Mouse (Mus musculus): ENCODE data around the gene Pyroxd2. TPM values are rescaled to one million over a fixed set of nuclear protein-coding genes. Genes with fewer than 3 reads are reported as not detected.
"Not testable (repeated sequence)": the region's sequence is repeated elsewhere in the genome, so short reads cannot be mapped to it uniquely, and the experiment has no call there.

Gene Pyroxd2
- polyA plus RNA-seq (2014; fragmentation: Nextera tagmentation; extraction: Ambion mirVana), result 0.67 and 0.88 TPM in 2 replicates

- Histone ChIP-seq H3K27ac (ENCODE audit: low read depth, low read length) (peak within 1 kb of the TSS; percentile 74), H3K9me3 (ENCODE audit: control insufficient read depth, low read length) (no peaks in the 10 kb centered on the region), H3K9ac (ENCODE audit: low read depth, low read length) (peak within 1 kb of the TSS; percentile 56), H3K4me1 (replicated peaks; ENCODE audit: control insufficient read depth, insufficient read depth, low read length) (peaks cover 10% of the 10 kb centered on the region), H3K27me3 (ENCODE audit: control insufficient read depth, insufficient read depth, low read length) (no peaks in the 10 kb centered on the region), H3K4me2 (replicated peaks; ENCODE audit: low read depth, low read length) (peak within 1 kb of the TSS; percentile 42), H3K4me3 (ENCODE audit: low read depth, low read length) (peak within 1 kb of the TSS; percentile 25), H3K36me3 (ENCODE audit: control insufficient read depth, insufficient read depth, low read length) (no peaks in the 10 kb centered on the region)
- ATAC-seq (ENCODE audit: low FRiP score) (peak; percentile 87), DNase-seq (ENCODE audit: low spot score) (peak; percentile 82)
- WGBS, result 6% methylated on average over 22 of the region's 22 CpGs
These were observed at the start of gene Pyroxd2 for GRCm38 (mm10) chr19:42752363-42752931. Gene Pyroxd2, minus strand, starts transcription at chr19:42752775.

GRCm38 (mm10) chr19:42797866-42798265 lies 45.3 kb upstream of the Pyroxd2 start:
- Histone ChIP-seq H3K9ac (ENCODE audit: low read depth, low read length) (no peak overlapping the region), H3K4me3 (ENCODE audit: low read depth, low read length) (no peak overlapping the region), H3K27ac (ENCODE audit: low read depth, low read length) (no peak overlapping the region), H3K4me2 (replicated peaks; ENCODE audit: low read depth, low read length) (no peak overlapping the region), H3K27me3 (ENCODE audit: control insufficient read depth, insufficient read depth, low read length) (no peaks in the 10 kb centered on the region; the same call in 1 of the 2 replicates), H3K4me1 (replicated peaks; ENCODE audit: control insufficient read depth, insufficient read depth, low read length) (no peaks in the 10 kb centered on the region), H3K9me3 (ENCODE audit: control insufficient read depth, low read length) (no peaks in the 10 kb centered on the region), H3K36me3 (ENCODE audit: control insufficient read depth, insufficient read depth, low read length) (no peaks in the 10 kb centered on the region)
- 62% methylated on average over 2 of the region's 2 CpGs for WGBS
- DNase-seq (ENCODE audit: low spot score) (no peak), ATAC-seq (ENCODE audit: low FRiP score) (no peak)

GRCm38 (mm10) chr19:42795801-42796200 lies 43.2 kb upstream of the Pyroxd2 start:
- DNase-seq (ENCODE audit: low spot score) (peak; percentile 28), ATAC-seq (ENCODE audit: low FRiP score) (no peak)
- Histone ChIP-seq H3K4me3 (ENCODE audit: low read depth, low read length) (no peak overlapping the region), H3K9me3 (ENCODE audit: control insufficient read depth, low read length) (no peaks in the 10 kb centered on the region), H3K27me3 (ENCODE audit: control insufficient read depth, insufficient read depth, low read length) (no peaks in the 10 kb centered on the region; the same call in 1 of the 2 replicates), H3K4me1 (replicated peaks; ENCODE audit: control insufficient read depth, insufficient read depth, low read length) (no peaks in the 10 kb centered on the region), H3K9ac (ENCODE audit: low read depth, low read length) (peak overlapping the region; percentile 35; the same call in 1 of the 2 replicates), H3K36me3 (ENCODE audit: control insufficient read depth, insufficient read depth, low read length) (no peaks in the 10 kb centered on the region), H3K4me2 (replicated peaks; ENCODE audit: low read depth, low read length) (peak overlapping the region; percentile 79), H3K27ac (ENCODE audit: low read depth, low read length) (no peak overlapping the region)
- 32% methylated on average over 9 of the region's 9 CpGs for WGBS

- ATAC-seq (ENCODE audit: low FRiP score), result peak; percentile 80
- peak; percentile 98 for DNase-seq (ENCODE audit: low spot score)
- Histone ChIP-seq H3K27ac (ENCODE audit: low read depth, low read length) (no peak overlapping the region), H3K4me1 (replicated peaks; ENCODE audit: control insufficient read depth, insufficient read depth, low read length) (no peaks in the 10 kb centered on the region), H3K4me3 (ENCODE audit: low read depth, low read length) (peak overlapping the region; percentile 38), H3K9ac (ENCODE audit: low read depth, low read length) (peak overlapping the region; percentile 35), H3K9me3 (ENCODE audit: control insufficient read depth, low read length) (no peaks in the 10 kb centered on the region), H3K27me3 (ENCODE audit: control insufficient read depth, insufficient read depth, low read length) (no peaks in the 10 kb centered on the region; the same call in 1 of the 2 replicates), H3K36me3 (ENCODE audit: control insufficient read depth, insufficient read depth, low read length) (no peaks in the 10 kb centered on the region), H3K4me2 (replicated peaks; ENCODE audit: low read depth, low read length) (peak overlapping the region; percentile 79)
- 2% methylated on average over 31 of the region's 31 CpGs for WGBS
These were observed 42.5 kb upstream of the Pyroxd2 start for GRCm38 (mm10) chr19:42794914-42795613.

- no peak overlapping the region for H3K4me3 ChIP-seq (ENCODE audit: low read depth, low read length)
- no peaks in the 10 kb centered on the region for H3K9me3 ChIP-seq (ENCODE audit: control insufficient read depth, low read length)
- H3K36me3 ChIP-seq (ENCODE audit: control insufficient read depth, insufficient read depth, low read length), result no peaks in the 10 kb centered on the region
- H3K4me2 ChIP-seq (replicated peaks; ENCODE audit: low read depth, low read length), result no peak overlapping the region
- DNase-seq (ENCODE audit: low spot score) (no peak), ATAC-seq (ENCODE audit: low FRiP score) (no peak)
- H3K27me3 ChIP-seq (ENCODE audit: control insufficient read depth, insufficient read depth, low read length), result 0 out of 2 replicates have a peak, but pooled peaks cover 2% of the 10 kb centered on the region
- no peak overlapping the region for H3K9ac ChIP-seq (ENCODE audit: low read depth, low read length)
- no peaks in the 10 kb centered on the region for H3K4me1 ChIP-seq (replicated peaks; ENCODE audit: control insufficient read depth, insufficient read depth, low read length)
- no peak overlapping the region for H3K27ac ChIP-seq (ENCODE audit: low read depth, low read length)
- 51% methylated on average over 5 of the region's 5 CpGs for WGBS
These were observed 35.7 kb upstream of the Pyroxd2 start for GRCm38 (mm10) chr19:42788311-42788710.

GRCm38 (mm10) chr19:42785562-42786220 lies 33.1 kb upstream of the Pyroxd2 start:
- H3K27ac ChIP-seq (ENCODE audit: low read depth, low read length), result no peak overlapping the region
- H3K36me3 ChIP-seq (ENCODE audit: control insufficient read depth, insufficient read depth, low read length), result no peaks in the 10 kb centered on the region
- H3K27me3 ChIP-seq (ENCODE audit: control insufficient read depth, insufficient read depth, low read length), result 0 out of 2 replicates have a peak, but pooled peaks cover 2% of the 10 kb centered on the region
- no peaks in the 10 kb centered on the region for H3K9me3 ChIP-seq (ENCODE audit: control insufficient read depth, low read length)
- no peak overlapping the region for H3K4me2 ChIP-seq (replicated peaks; ENCODE audit: low read depth, low read length)
- H3K4me3 ChIP-seq (ENCODE audit: low read depth, low read length), result no peak overlapping the region
- WGBS, result 48% methylated on average over 8 of the region's 8 CpGs
- DNase-seq (ENCODE audit: low spot score), result no peak
- no peaks in the 10 kb centered on the region for H3K4me1 ChIP-seq (replicated peaks; ENCODE audit: control insufficient read depth, insufficient read depth, low read length)
- no peak overlapping the region for H3K9ac ChIP-seq (ENCODE audit: low read depth, low read length)
- no peak for ATAC-seq (ENCODE audit: low FRiP score)

GRCm38 (mm10) chr19:42785129-42785528 lies 32.6 kb upstream of the Pyroxd2 start:
- DNase-seq (ENCODE audit: low spot score) (no peak), ATAC-seq (ENCODE audit: low FRiP score) (no peak)
- 0 out of 2 replicates have a peak, but pooled peaks cover 2% of the 10 kb centered on the region for H3K27me3 ChIP-seq (ENCODE audit: control insufficient read depth, insufficient read depth, low read length)
- H3K4me1 ChIP-seq (replicated peaks; ENCODE audit: control insufficient read depth, insufficient read depth, low read length), result no peaks in the 10 kb centered on the region
- H3K4me2 ChIP-seq (replicated peaks; ENCODE audit: low read depth, low read length), result no peak overlapping the region
- H3K9me3 ChIP-seq (ENCODE audit: control insufficient read depth, low read length), result no peaks in the 10 kb centered on the region
- no peak overlapping the region for H3K4me3 ChIP-seq (ENCODE audit: low read depth, low read length)
- no peak overlapping the region for H3K9ac ChIP-seq (ENCODE audit: low read depth, low read length)
- WGBS, result 42% methylated on average over 2 of the region's 2 CpGs
- H3K36me3 ChIP-seq (ENCODE audit: control insufficient read depth, insufficient read depth, low read length), result no peaks in the 10 kb centered on the region
- H3K27ac ChIP-seq (ENCODE audit: low read depth, low read length), result no peak overlapping the region

GRCm38 (mm10) chr19:42780156-42780538 lies 27.6 kb upstream of the Pyroxd2 start:
- not testable (repeated sequence) for DNase-seq (ENCODE audit: low spot score); ATAC-seq (ENCODE audit: low FRiP score); H3K9me3 ChIP-seq (ENCODE audit: control insufficient read depth, low read length); H3K4me1 ChIP-seq (replicated peaks; ENCODE audit: control insufficient read depth, insufficient read depth, low read length); H3K27ac ChIP-seq (ENCODE audit: low read depth, low read length); H3K27me3 ChIP-seq (ENCODE audit: control insufficient read depth, insufficient read depth, low read length); H3K36me3 ChIP-seq (ENCODE audit: control insufficient read depth, insufficient read depth, low read length)
- Histone ChIP-seq H3K4me2 (replicated peaks; ENCODE audit: low read depth, low read length) (peak overlapping the region; percentile 56), H3K4me3 (ENCODE audit: low read depth, low read length) (peak overlapping the region; percentile 52), H3K9ac (ENCODE audit: low read depth, low read length) (peak overlapping the region; percentile 76)
- 57% methylated on average over 7 of the region's 7 CpGs for WGBS

Data from hindbrain, embryonic 11.5 days (tissue).